In the genomic region with DNA sequence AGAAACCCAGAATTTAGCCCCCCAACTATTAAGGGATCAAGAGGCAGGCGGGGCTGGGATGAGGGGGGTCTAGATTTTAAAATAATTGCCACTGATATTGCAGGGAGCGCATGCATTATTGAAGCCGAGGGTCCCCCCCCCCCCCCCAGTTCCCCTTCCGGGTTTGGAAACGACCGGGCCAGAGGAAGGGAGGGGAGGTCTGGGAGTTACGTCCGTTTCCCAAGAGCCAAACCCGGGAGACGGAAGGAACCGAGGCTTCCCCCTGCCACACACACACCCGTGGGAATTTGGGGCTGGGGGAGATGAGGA, we compare ENCODE assay signal across 9 mouse cellular contexts. TPM values are rescaled to one million over a fixed set of nuclear protein-coding genes. Genes with fewer than 3 reads are reported as not detected.
DNase-seq lines count a peak whose midpoint lies in the region; ATAC-seq and TF ChIP-seq lines count a peak whose summit lies in the region.
"Had no signal": no experiment of that assay in that cellular context is flagged by ENCODE, and none has a peak within 500 bp of the region (broad histone marks: within the 10 kb centered on the region; RNA-seq: fewer than 3 reads in every experiment).

No protein-coding gene starts in this region.

- peaks cover 23% of the 10 kb centered on the region for H3K36me3 ChIP-seq in C2C12 (ENCODE audit: control insufficient read depth, insufficient read depth)
- H3K36me3 ChIP-seq in forebrain, embryonic 13.5 days (ENCODE audit: poor library complexity, severe bottlenecking): peaks cover 25% of the 10 kb centered on the region
- peaks cover 24% of the 10 kb centered on the region for H3K36me3 ChIP-seq in liver, embryonic 16.5 days (ENCODE audit: control insufficient read depth, insufficient read depth)

- no peak for DNase-seq in gastrocnemius, adult 2 months
- no peak for DNase-seq in gastrocnemius, postnatal 36 days
- no peak for DNase-seq in right cerebral cortex, adult 2 months (ENCODE audit: low spot score in 2 of 2)
- DNase-seq in left cerebral cortex, postnatal 14 days (ENCODE audit: low spot score in 2 of 2): no peak
- no peak for DNase-seq in layer of hippocampus, adult 18-20 months (ENCODE audit: low spot score in 2 of 2)

- no peaks in the 10 kb centered on the region for H3K9me3 ChIP-seq in forebrain, embryonic 13.5 days (replicated peaks)
- no peaks in the 10 kb centered on the region for H3K9me3 ChIP-seq in liver, embryonic 16.5 days (replicated peaks; ENCODE audit: control insufficient read depth, low read length)

- no peak; the same call in none of the 2 replicates for ATAC-seq in forebrain, embryonic 13.5 days
- peak; percentile 20 for ATAC-seq in liver, embryonic 16.5 days (ENCODE audit: low read depth)

- peaks cover 24% of the 10 kb centered on the region for H3K79me3 ChIP-seq in C2C12 (ENCODE audit: low read depth)

- H3K79me2 ChIP-seq in C2C12 (ENCODE audit: control insufficient read depth, insufficient read depth): peaks cover 48% of the 10 kb centered on the region

- intact Hi-C loops in gastrocnemius, adult 2 months (cut with DNase I): loop anchor here (1.0 to 5.0 kb wide), 4 partner anchors 30 to 640 kb away; a partner anchor contains a TSS
- intact Hi-C loops in gastrocnemius, postnatal 36 days (cut with DNase I): loop anchor here (2.0 to 5.0 kb wide), 3 partner anchors 68 to 245 kb away; a partner anchor contains a TSS
- intact Hi-C loops in left cerebral cortex, postnatal 14 days (cut with DNase I): loop anchor here (5.0 kb wide), 1 partner anchor 70 kb away; a partner anchor contains a TSS

- peak overlapping the region; percentile 78 for H3ac ChIP-seq in C2C12 (ENCODE audit: control insufficient read depth, insufficient read length, low read depth)

- H3K27me3 ChIP-seq in C2C12 (ENCODE audit: control insufficient read depth, insufficient read depth, insufficient read length): no peaks in the 10 kb centered on the region
- H3K27me3 ChIP-seq in forebrain, embryonic 13.5 days: no peaks in the 10 kb centered on the region
- H3K27me3 ChIP-seq in liver, embryonic 16.5 days (ENCODE audit: control insufficient read depth, insufficient read depth, low read depth, low read length): no peaks in the 10 kb centered on the region

- peak overlapping the region; percentile 98 for H3K27ac ChIP-seq in gastrocnemius, adult 2 months
- H3K27ac ChIP-seq in forebrain, embryonic 13.5 days: peak overlapping the region; percentile 99
- H3K27ac ChIP-seq in liver, embryonic 16.5 days (ENCODE audit: low read length): peak overlapping the region; percentile 89

- H3K4me3 ChIP-seq in gastrocnemius, adult 2 months: peak overlapping the region; percentile 94
- peak overlapping the region; percentile 74 for H3K4me3 ChIP-seq in C2C12 (ENCODE audit: insufficient read depth, poor library complexity, severe bottlenecking)
- peak overlapping the region; percentile 94 for H3K4me3 ChIP-seq in forebrain, embryonic 13.5 days
- H3K4me3 ChIP-seq in liver, embryonic 16.5 days (ENCODE audit: low read depth, low read length): peak overlapping the region; percentile 71

- H3K4me2 ChIP-seq in forebrain, embryonic 13.5 days: peak overlapping the region; percentile 93
- peak overlapping the region; percentile 93 for H3K4me2 ChIP-seq in liver, embryonic 16.5 days (ENCODE audit: low read depth, low read length)

- 0% methylated on average over 12 of the region's 12 CpGs for WGBS in forebrain, embryonic 13.5 days
- WGBS in liver, embryonic 16.5 days (ENCODE audit: insufficient replicate concordance): under 1% methylated on average over 12 of the region's 12 CpGs

- peaks cover 26% of the 10 kb centered on the region for H3K4me1 ChIP-seq in forebrain, embryonic 13.5 days
- H3K4me1 ChIP-seq in liver, embryonic 16.5 days (ENCODE audit: control insufficient read depth, low read depth, low read length): peaks cover 27% of the 10 kb centered on the region

- peak overlapping the region; percentile 98 for H3K9ac ChIP-seq in forebrain, embryonic 13.5 days
- H3K9ac ChIP-seq in liver, embryonic 16.5 days (ENCODE audit: low read depth, low read length): peak overlapping the region; percentile 92

- TF ChIP-seq CTCF in gastrocnemius, adult 2 months (IDR thresholded peaks at IDR 0.05): no peak
- TF ChIP-seq CTCF in C2C12 (IDR thresholded peaks at IDR 0.05; ENCODE audit: control insufficient read depth, insufficient read depth, insufficient read length): no peak

TF ChIP-seq in C2C12, 6 proteins besides CTCF, POLR2A, EP300 and RAD21:
- TF ChIP-seq USF1 (IDR thresholded peaks at IDR 0.05; ENCODE audit: low read depth) (no peak), MYOD1 (IDR thresholded peaks at IDR 0.05; ENCODE audit: control insufficient read depth, insufficient read length, low read depth) (no peak), CEBPB (IDR thresholded peaks at IDR 0.05; ENCODE audit: low read depth) (no peak), FOSL1 (IDR thresholded peaks at IDR 0.05; ENCODE audit: insufficient read depth, low read length, poor library complexity, severe bottlenecking) (no peak), MAX (IDR thresholded peaks at IDR 0.05) (no peak), MYOG (IDR thresholded peaks at IDR 0.05; ENCODE audit: control insufficient read depth, extremely low read depth, insufficient read length) (no peak)

RNA-seq across cellular contexts. Expression of a gene that starts 0.3 kb away (rescaled TPM):
- total RNA-seq in gastrocnemius, adult 2 months (2021): not detected
- not detected for total RNA-seq in gastrocnemius, postnatal 36 days (2021)
- polyA plus RNA-seq in C2C12 (2012; fragmentation: generic; extraction: Trizol): not detected
- 0.35 TPM in 1 of 2 replicates, not detected in the other for polyA plus RNA-seq in forebrain, embryonic 13.5 days (2015; fragmentation: Nextera tagmentation; extraction: Ambion mirVana)
- polyA plus RNA-seq in liver, embryonic 16.5 days (2015; fragmentation: Nextera tagmentation; extraction: Ambion mirVana): 0.81 and 1.2 TPM in 2 replicates
- not detected for total RNA-seq in left cerebral cortex, postnatal 14 days (2021)
- not detected for total RNA-seq in layer of hippocampus, adult 18-20 months (2021)
- total RNA-seq: gastrocnemius, adult 8-10 months had no signal

RNA-seq across cellular contexts. Expression of a gene that starts 0.5 kb away (rescaled TPM):
- total RNA-seq in gastrocnemius, adult 2 months (2021): 100 to 1,000 TPM; 118 to 148 TPM
- 100 to 1,000 TPM; 107 to 129 TPM for total RNA-seq in gastrocnemius, postnatal 36 days (2021)
- polyA plus RNA-seq in C2C12 (2012; fragmentation: generic; extraction: Trizol): 672 TPM
- polyA plus RNA-seq in forebrain, embryonic 13.5 days (2015; fragmentation: Nextera tagmentation; extraction: Ambion mirVana): 483 and 508 TPM in 2 replicates
- polyA plus RNA-seq in liver, embryonic 16.5 days (2015; fragmentation: Nextera tagmentation; extraction: Ambion mirVana): 125 and 127 TPM in 2 replicates
- total RNA-seq in left cerebral cortex, postnatal 14 days (2021): 100 to 1,000 TPM; 777 to 806 TPM
- total RNA-seq in layer of hippocampus, adult 18-20 months (2021): 100 to 1,000 TPM; 573 to 580 TPM

RNA-seq across cellular contexts. Expression of a gene that starts 14.4 kb away (rescaled TPM):
- total RNA-seq in gastrocnemius, adult 2 months (2021): 10 to 100 TPM; 20.9 to 24.7 TPM
- 10 to 100 TPM; 17.4 to 23.4 TPM for total RNA-seq in gastrocnemius, postnatal 36 days (2021)
- polyA plus RNA-seq in C2C12 (2012; fragmentation: generic; extraction: Trizol): 6.9 TPM
- polyA plus RNA-seq in forebrain, embryonic 13.5 days (2015; fragmentation: Nextera tagmentation; extraction: Ambion mirVana): 16.1 and 17.5 TPM in 2 replicates
- polyA plus RNA-seq in liver, embryonic 16.5 days (2015; fragmentation: Nextera tagmentation; extraction: Ambion mirVana): 2.8 and 3.1 TPM in 2 replicates
- 10 to 100 TPM; 40.0 to 44.3 TPM for total RNA-seq in left cerebral cortex, postnatal 14 days (2021)
- 10 to 100 TPM; 64.1 to 65.4 TPM for total RNA-seq in layer of hippocampus, adult 18-20 months (2021)

RNA-seq across cellular contexts. Expression of a gene that starts 20.6 kb away (rescaled TPM):
- not detected for total RNA-seq in gastrocnemius, adult 2 months (2021)
- not detected for total RNA-seq in gastrocnemius, postnatal 36 days (2021)
- not detected for polyA plus RNA-seq in C2C12 (2012; fragmentation: generic; extraction: Trizol)
- 144 and 174 TPM in 2 replicates for polyA plus RNA-seq in forebrain, embryonic 13.5 days (2015; fragmentation: Nextera tagmentation; extraction: Ambion mirVana)
- 0.05 TPM in 1 of 2 replicates, not detected in the other for polyA plus RNA-seq in liver, embryonic 16.5 days (2015; fragmentation: Nextera tagmentation; extraction: Ambion mirVana)
- total RNA-seq in left cerebral cortex, postnatal 14 days (2021): 100 to 1,000 TPM; 126 to 139 TPM
- total RNA-seq in layer of hippocampus, adult 18-20 months (2021): 100 to 1,000 TPM; 118 to 136 TPM
- total RNA-seq: gastrocnemius, adult 8-10 months had no signal

RNA-seq across cellular contexts. Expression of a gene that starts 30.4 kb away (rescaled TPM):
- total RNA-seq in gastrocnemius, adult 2 months (2021): 10 to 100 TPM; 11.3 to 11.4 TPM
- 1 to 10 TPM; 8.6 to 9.9 TPM for total RNA-seq in gastrocnemius, postnatal 36 days (2021)
- 63.5 TPM for polyA plus RNA-seq in C2C12 (2012; fragmentation: generic; extraction: Trizol)
- polyA plus RNA-seq in forebrain, embryonic 13.5 days (2015; fragmentation: Nextera tagmentation; extraction: Ambion mirVana): 75.6 and 82.9 TPM in 2 replicates
- polyA plus RNA-seq in liver, embryonic 16.5 days (2015; fragmentation: Nextera tagmentation; extraction: Ambion mirVana): 28.1 and 28.3 TPM in 2 replicates
- total RNA-seq in left cerebral cortex, postnatal 14 days (2021): 10 to 100 TPM; 28.0 to 35.2 TPM
- 10 to 100 TPM; 33.2 to 34.6 TPM for total RNA-seq in layer of hippocampus, adult 18-20 months (2021)
